Mouse (Mus musculus) gastrocnemius, postnatal 25 days (tissue): Measurements from ENCODE around the gene Vmn2r83. TPM values are rescaled to one million over a fixed set of nuclear protein-coding genes. Genes with fewer than 3 reads are reported as not detected.

Experiments used
- DNase-seq: peaks from one replicate; pipeline ENCODE4 v3.0.0; 2022
- microRNA-seq, 2 experiments: library from miRNA; unstranded; fragments of <30 nt; microRNA quantifications; one replicate each; pipeline ENCODE4 v1.2.0; 2021; ENCODE audit warnings: borderline replicate concordance in 2 of 2
- total RNA-seq, 2 experiments: library from RNA; stranded (reverse); gene quantifications; 1 replicate in 1 of 2; 2 replicates in 1 of 2; pipeline ENCODE4 v1.2.3; 2021

The Vmn2r83 gene
- total RNA-seq, 2 experiments from 2014 or later = not detected

DNA sequence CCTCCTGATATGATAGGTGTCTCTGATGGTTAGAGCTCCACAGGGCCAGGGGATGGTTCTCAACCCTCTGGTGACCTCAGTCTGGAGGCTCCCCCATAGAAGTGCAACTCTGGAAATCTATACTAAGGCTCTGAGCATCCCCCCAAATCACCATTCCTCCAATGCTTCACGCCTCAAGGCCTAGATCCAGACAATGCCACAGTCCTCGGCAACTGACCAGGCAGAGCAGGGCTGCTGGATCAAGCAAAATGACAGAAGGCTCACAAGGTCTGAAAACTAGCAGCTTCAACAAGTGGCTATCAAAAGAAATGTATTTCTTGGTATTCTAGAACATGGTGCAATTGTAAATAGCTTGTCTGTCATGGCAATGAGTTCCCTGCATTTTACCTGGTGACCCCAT lies 69.2 kb downstream of the Vmn2r83 start:
- no peak for DNase-seq

GRCm38 (mm10) chr10:79538323-79538722 lies 69.8 kb downstream of the Vmn2r83 start:
- DNase-seq = no peak

- DNase-seq = no peak
These were observed 70.3 kb downstream of the Vmn2r83 start for GRCm38 (mm10) chr10:79538873-79539272.

DNA sequence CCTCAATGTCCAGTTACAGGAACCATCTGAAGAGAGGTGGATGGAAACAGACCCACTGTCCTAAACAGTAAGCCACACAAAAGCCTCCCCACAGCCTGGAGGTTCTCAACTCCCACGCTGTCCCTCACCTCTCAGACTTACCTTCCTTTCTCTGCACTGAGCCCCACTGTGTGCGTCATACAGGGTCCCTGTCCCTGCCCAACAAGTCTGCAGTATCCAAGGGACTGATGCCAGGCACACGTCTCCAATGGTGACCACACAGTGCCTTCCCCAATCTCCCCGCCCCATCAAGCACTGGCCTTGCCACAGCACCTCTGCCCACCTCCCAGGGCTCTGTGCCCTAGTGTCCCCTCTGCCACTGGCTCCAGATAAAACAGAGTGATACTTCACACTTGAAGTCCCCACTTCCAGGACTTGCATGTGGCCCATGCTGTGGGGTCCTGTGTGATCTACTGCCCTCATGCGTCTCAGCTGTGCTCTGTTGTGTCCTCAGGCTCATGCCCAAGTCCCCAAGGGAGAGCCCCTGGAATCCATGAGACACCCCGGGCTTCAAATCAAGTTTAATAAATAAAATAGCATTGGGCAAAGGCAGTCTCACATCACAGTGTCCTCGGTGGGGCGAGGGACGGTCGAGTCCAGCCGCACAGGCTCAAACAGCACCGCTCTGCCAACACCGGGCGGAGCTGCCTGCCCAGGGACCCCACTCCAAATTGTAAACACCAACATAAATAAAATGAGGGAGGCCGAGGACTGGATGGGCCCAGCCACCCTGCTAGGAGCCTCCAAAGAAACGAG lies 71.4 kb downstream of the Vmn2r83 start:
- DNase-seq = no peak

DNA sequence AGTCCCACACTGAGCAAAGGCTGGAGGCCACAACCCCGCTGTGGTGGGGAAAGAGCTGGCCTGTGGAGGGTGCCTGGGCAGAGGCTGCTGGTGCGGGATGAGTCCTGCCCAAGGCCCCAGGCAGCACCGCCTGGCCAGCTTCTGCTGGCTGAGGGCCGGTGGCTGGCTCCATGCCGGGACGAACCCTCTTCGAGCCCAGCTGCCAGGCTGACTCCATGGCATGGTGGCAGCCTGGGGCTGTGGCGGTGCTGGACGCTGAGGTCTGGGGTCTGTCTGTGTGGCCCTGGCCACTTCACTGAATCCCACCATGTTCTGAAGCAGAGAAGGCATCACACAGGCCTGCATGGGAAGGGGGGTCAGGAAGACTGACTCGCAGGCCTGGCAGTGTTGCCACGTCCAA lies 72.2 kb downstream of the Vmn2r83 start:
- no peak for DNase-seq

- no peak for DNase-seq
These were observed 73.0 kb downstream of the Vmn2r83 start for GRCm38 (mm10) chr10:79541522-79541921.

- no peak for DNase-seq
These were observed 73.6 kb downstream of the Vmn2r83 start for GRCm38 (mm10) chr10:79542171-79542570.

Small RNA genes lying within 50 kb of the gene (microRNA-seq; reads per million reads assigned to microRNA genes)
- gene Mir6909 = 0 to 0.26 reads per million in 2 experiments

Other genes starting within 250 kb of the Vmn2r83 start
- gene Vmn2r81, start 221.0 kb upstream of the Vmn2r83 start, total RNA-seq = not detected
- gene Vmn2r82, start 112.2 kb upstream of the Vmn2r83 start, total RNA-seq = not detected
- gene Plpp2, start 65.1 kb downstream of the Vmn2r83 start, total RNA-seq = 1 to 10 TPM in 1 of 2 experiments, under 1 TPM in 1; 0.84 to 1.2 TPM
- 10 to 100 TPM; 12.6 to 14.8 TPM for gene Mier2, start 86.5 kb downstream of the Vmn2r83 start, total RNA-seq
- gene Theg, start 118.6 kb downstream of the Vmn2r83 start, total RNA-seq = not detected
- gene C2cd4c, start 145.3 kb downstream of the Vmn2r83 start, total RNA-seq = not detected
- 1 to 10 TPM; 2.1 to 2.3 TPM for gene Shc2, start 169.2 kb downstream of the Vmn2r83 start, total RNA-seq
- 10 to 100 TPM; 14.8 to 17.1 TPM for gene Odf3l2, start 177.0 kb downstream of the Vmn2r83 start, total RNA-seq
- gene Madcam1, start 195.8 kb downstream of the Vmn2r83 start, total RNA-seq = not detected
- 10 to 100 TPM; 19.1 to 19.6 TPM for gene Tpgs1, start 200.6 kb downstream of the Vmn2r83 start, total RNA-seq
- 100 to 1,000 TPM; 329 to 332 TPM for gene Cdc34, start 213.5 kb downstream of the Vmn2r83 start, total RNA-seq
- 1 to 10 TPM; 4.0 to 4.4 TPM for gene Gzmm, start 220.3 kb downstream of the Vmn2r83 start, total RNA-seq
- 100 to 1,000 TPM; 513 to 650 TPM for gene Bsg, start 235.8 kb downstream of the Vmn2r83 start, total RNA-seq
- gene Hcn2, start 247.9 kb downstream of the Vmn2r83 start, total RNA-seq = under 1 TPM; 0.67 TPM